Mouse (Mus musculus): ENCODE data around the gene BC048671. TPM values are rescaled to one million over a fixed set of nuclear protein-coding genes. Genes with fewer than 3 reads are reported as not detected.

Gene BC048671
- total RNA-seq, 1 experiment from 2014 or later: not detected

GRCm38 (mm10) chr6:90347183-90347582 lies 46.2 kb downstream of the BC048671 start:
- ATAC-seq (ENCODE audit: extremely low read depth, insufficient number of reproducible peaks, low FRiP score, poor library complexity, severe bottlenecking): no peak

DNA sequence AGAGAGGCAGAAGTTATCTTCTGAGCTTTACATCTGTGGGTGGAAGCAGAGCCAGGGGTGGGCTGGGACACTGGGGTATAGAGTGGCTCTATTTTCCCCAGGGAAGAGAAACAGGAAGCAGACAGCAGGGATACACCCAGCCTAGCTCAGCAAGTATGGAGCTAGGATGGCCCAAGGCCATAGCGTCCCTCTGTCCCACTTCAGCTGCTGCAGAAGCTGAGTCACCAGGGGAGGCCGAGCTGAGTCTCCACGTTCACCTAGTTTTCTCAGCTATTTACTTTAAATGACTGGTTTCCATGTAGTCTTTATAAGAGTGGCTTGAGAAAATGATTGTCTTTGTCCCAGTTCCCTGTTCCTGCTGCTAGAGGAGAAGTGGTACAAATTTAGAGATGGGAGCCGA lies 47.5 kb downstream of the BC048671 start:
- no peak for ATAC-seq (ENCODE audit: extremely low read depth, insufficient number of reproducible peaks, low FRiP score, poor library complexity, severe bottlenecking)

- no peak for ATAC-seq (ENCODE audit: extremely low read depth, insufficient number of reproducible peaks, low FRiP score, poor library complexity, severe bottlenecking)
These were observed 49.0 kb downstream of the BC048671 start for GRCm38 (mm10) chr6:90350011-90350410.

Other genes starting within 250 kb of the BC048671 start
- gene Vmn1r49, start 222.7 kb upstream of the BC048671 start, total RNA-seq (2017): not detected in 2 replicates
- gene Vmn1r50, start 199.8 kb upstream of the BC048671 start, total RNA-seq (2017): not detected in 2 replicates
- gene Vmn1r51, start 178.6 kb upstream of the BC048671 start, total RNA-seq (2017): not detected in 2 replicates
- gene Vmn1r52, start 126.4 kb upstream of the BC048671 start, total RNA-seq (2017): not detected in 2 replicates
- not detected in 2 replicates for gene V1ra8, start 98.4 kb upstream of the BC048671 start, total RNA-seq (2017)
- not detected in 2 replicates for gene Vmn1r53, start 76.8 kb upstream of the BC048671 start, total RNA-seq (2017)
- not detected in 2 replicates for gene Vmn1r54, start 54.9 kb upstream of the BC048671 start, total RNA-seq (2017)
- gene Chst13, start 24.0 kb downstream of the BC048671 start, total RNA-seq (2017): 0.86 and 2.4 TPM in 2 replicates
- not detected in 2 replicates for gene Uroc1, start 32.1 kb downstream of the BC048671 start, total RNA-seq (2017)
- gene Zxdc, start 68.3 kb downstream of the BC048671 start, total RNA-seq (2017): 27.0 and 29.1 TPM in 2 replicates
- 0.23 TPM in 1 of 2 replicates, not detected in the other for gene Cfap100, start 127.6 kb downstream of the BC048671 start, total RNA-seq (2017)
- gene Klf15, start 161.4 kb downstream of the BC048671 start, total RNA-seq (2017): not detected in 2 replicates
- not detected in 2 replicates for gene Aldh1l1, start 185.2 kb downstream of the BC048671 start, total RNA-seq (2017)